Mouse (Mus musculus) kidney, adult 2 months (tissue): ENCODE measurements around the gene Hipk2. TPM values are rescaled to one million over a fixed set of nuclear protein-coding genes. Genes with fewer than 3 reads are reported as not detected.

ENCODE experiments used
- DNase-seq: peaks from one replicate; pipeline ENCODE4 v3.0.0; 2021
- H3K27ac ChIP-seq: fragments of 200-500 bp; 2 replicates; pipeline ENCODE4 v1.5.1; 2012; ENCODE audit warnings: low read depth, low read length, control low read depth, inconsistent platforms; ENCODE audit not compliant: insufficient read depth
- H3K27me3 ChIP-seq: fragments of 200-500 bp; replicated peaks from 2 replicates; pipeline ENCODE4 v1.6.1; 2012; ENCODE audit warnings: mild to moderate bottlenecking, moderate library complexity, low read length, inconsistent platforms; ENCODE audit not compliant: control insufficient read depth, insufficient read depth
- H3K36me3 ChIP-seq: fragments of 200-500 bp; 2 replicates; pipeline ENCODE4 v1.6.1; 2012; ENCODE audit warnings: mild to moderate bottlenecking, moderate library complexity, low read length, inconsistent platforms; ENCODE audit not compliant: control insufficient read depth, insufficient read depth
- H3K4me1 ChIP-seq: fragments of 200-500 bp; 2 replicates; pipeline ENCODE4 v1.6.1; 2011; ENCODE audit warnings: low read length; ENCODE audit not compliant: control insufficient read depth, insufficient read depth
- H3K4me3 ChIP-seq: fragments of 200-500 bp; 2 replicates; pipeline ENCODE4 v1.5.1; 2011; ENCODE audit warnings: mild to moderate bottlenecking, low read depth, low read length, control low read depth; ENCODE audit not compliant: insufficient read depth
- CTCF ChIP-seq: fragments of 200-500 bp; conservative IDR thresholded peaks from 2 replicates; pipeline ENCODE4 v1.5.1; 2011; ENCODE audit warnings: low read depth, mild to moderate bottlenecking, control low read depth, low read length, moderate library complexity, mixed read lengths; ENCODE audit not compliant: insufficient read depth, insufficient read length
- POLR2A ChIP-seq: fragments of 200-500 bp; IDR thresholded peaks from one replicate; pipeline ENCODE4 v1.6.1; 2011; ENCODE audit warnings: low read depth, low read length, control low read depth
- WGBS: fragments of 180-500 bp; shearing (Covaris S2); methylation state at CpG from one replicate; pipeline ENCODE4 v1.1.7; 2018; 5-methylcytosine and 5-hydroxymethylcytosine counted together
- polyA plus RNA-seq: library from polyadenylated mRNA; depleted of rRNA; stranded (reverse); fragments of >200 nt; gene quantifications from 2 replicates; pipeline ENCODE4 v1.2.3, GENCODE M21; 2012

Gene Hipk2
- polyA plus RNA-seq, 1 experiment: 46.4 TPM

GRCm38 (mm10) chr6:38850715-38851259 lies 25.2 kb downstream of the Hipk2 start:
- WGBS: 94% methylated on average over 6 of the region's 6 CpGs
- TF ChIP-seq POLR2A (no peak), CTCF (no peak)

GRCm38 (mm10) chr6:38847958-38848910 lies 27.7 kb downstream of the Hipk2 start:
- TF ChIP-seq CTCF (no peak), POLR2A (no peak)
- Histone ChIP-seq H3K27ac (peak overlapping the region; percentile 5; the same call in 1 of the 2 replicates), H3K4me1 (peaks cover 49% of the 10 kb centered on the region), H3K4me3 (no peak overlapping the region), H3K27me3 (no peaks in the 10 kb centered on the region), H3K36me3 (no peaks in the 10 kb centered on the region)
- no peak for DNase-seq
- WGBS: 53% methylated on average over 3 of the region's 3 CpGs

More at GRCm38 (mm10) chr6:38850715-38851259, 25.2 kb downstream of the Hipk2 start:
- no peak for DNase-seq
- Histone ChIP-seq H3K4me1 (peaks cover 51% of the 10 kb centered on the region), H3K27me3 (no peaks in the 10 kb centered on the region), H3K36me3 (no peaks in the 10 kb centered on the region), H3K27ac (no peak overlapping the region), H3K4me3 (no peak overlapping the region)

GRCm38 (mm10) chr6:38847447-38847846 lies 28.5 kb downstream of the Hipk2 start:
- peak overlapping the region; percentile 2; the same call in 1 of the 2 replicates for H3K27ac ChIP-seq
- no peaks in the 10 kb centered on the region for H3K36me3 ChIP-seq
- H3K4me3 ChIP-seq: no peak overlapping the region
- DNase-seq: peak; percentile 71
- no peaks in the 10 kb centered on the region for H3K27me3 ChIP-seq
- 44% methylated on average over 1 of the region's 1 CpGs for WGBS
- TF ChIP-seq CTCF (no peak), POLR2A (no peak)
- H3K4me1 ChIP-seq: peaks cover 45% of the 10 kb centered on the region

- Histone ChIP-seq H3K27ac (0 out of 2 replicates have a peak overlapping the region, but pooled peaks have one; percentile 2), H3K27me3 (no peaks in the 10 kb centered on the region), H3K4me3 (no peak overlapping the region), H3K36me3 (no peaks in the 10 kb centered on the region), H3K4me1 (peaks cover 41% of the 10 kb centered on the region)
- no peak for DNase-seq
- WGBS: 66% methylated on average over 6 of the region's 6 CpGs
- TF ChIP-seq CTCF: no peak
- TF ChIP-seq POLR2A: no peak
These were observed 29.4 kb downstream of the Hipk2 start for GRCm38 (mm10) chr6:38846330-38847195.

- no peak overlapping the region for H3K4me3 ChIP-seq
- no peaks in the 10 kb centered on the region for H3K36me3 ChIP-seq
- H3K4me1 ChIP-seq: peaks cover 48% of the 10 kb centered on the region
- no peak for TF ChIP-seq CTCF
- no peak for TF ChIP-seq POLR2A
- no peaks in the 10 kb centered on the region for H3K27me3 ChIP-seq
- WGBS: 47% methylated on average over 5 of the region's 5 CpGs
- no peak for DNase-seq
- 0 out of 2 replicates have a peak overlapping the region, but pooled peaks have one; percentile 28 for H3K27ac ChIP-seq
These were observed 30.1 kb downstream of the Hipk2 start for GRCm38 (mm10) chr6:38845876-38846275.

GRCm38 (mm10) chr6:38845117-38845516 lies 30.8 kb downstream of the Hipk2 start:
- DNase-seq: peak; percentile 64
- Histone ChIP-seq H3K36me3 (no peaks in the 10 kb centered on the region), H3K4me1 (peaks cover 55% of the 10 kb centered on the region), H3K27ac (peak overlapping the region; percentile 35; the same call in 1 of the 2 replicates), H3K27me3 (no peaks in the 10 kb centered on the region), H3K4me3 (no peak overlapping the region)
- TF ChIP-seq POLR2A: no peak
- TF ChIP-seq CTCF: no peak
- WGBS: 32% methylated on average over 1 of the region's 1 CpGs

- H3K4me3 ChIP-seq: no peak overlapping the region
- no peak for DNase-seq
- 63% methylated on average over 3 of the region's 3 CpGs for WGBS
These were observed 34.4 kb downstream of the Hipk2 start for GRCm38 (mm10) chr6:38841551-38841950.

More at GRCm38 (mm10) chr6:38841551-38841950, 34.4 kb downstream of the Hipk2 start:
- no peak for TF ChIP-seq CTCF
- no peak for TF ChIP-seq POLR2A
- Histone ChIP-seq H3K27me3 (no peaks in the 10 kb centered on the region), H3K36me3 (no peaks in the 10 kb centered on the region), H3K4me1 (peaks cover 46% of the 10 kb centered on the region), H3K27ac (no peak overlapping the region)
